Mouse (Mus musculus) lung, postnatal 0 days (tissue): Measurements from ENCODE around the gene Zbtb32. TPM values are rescaled to one million over a fixed set of nuclear protein-coding genes. Genes with fewer than 3 reads are reported as not detected.
A peak's percentile ranks its signal among the peaks of the same experiment; 100 is the strongest.

ENCODE experiments used
- ATAC-seq: fragments of 200-750 bp; cut with Nextera tagmentation; 2 replicates; pipeline ENCODE4 v1.8.0; 2017; ENCODE audit warnings: moderate library complexity
- DNase-seq: peaks from one replicate; pipeline ENCODE4 v3.0.0-alpha.2; 2016; ENCODE audit warnings: low spot score
- H3K27ac ChIP-seq: fragments of 300-500 bp; sonication (generic); 2 replicates; pipeline ENCODE4 v1.5.1; 2014; ENCODE audit warnings: antibody characterized with exemption, mild to moderate bottlenecking, low read length, mixed read lengths
- H3K27me3 ChIP-seq: fragments of 300-500 bp; sonication (generic); replicated peaks from 2 replicates; pipeline ENCODE4 v1.6.1; 2014; ENCODE audit warnings: low read length, mixed read lengths; ENCODE audit not compliant: insufficient read depth
- H3K36me3 ChIP-seq: fragments of 300-500 bp; sonication (generic); 2 replicates; pipeline ENCODE4 v1.6.1; 2014; ENCODE audit warnings: low read length, mixed read lengths; ENCODE audit not compliant: insufficient read depth
- H3K4me1 ChIP-seq: fragments of 300-500 bp; sonication (generic); 2 replicates; pipeline ENCODE4 v1.6.1; 2014; ENCODE audit warnings: antibody characterized with exemption, low read depth, low read length, mixed read lengths; ENCODE audit not compliant: insufficient read depth
- H3K4me2 ChIP-seq: fragments of 300-500 bp; sonication (generic); replicated peaks from 2 replicates; pipeline ENCODE4 v1.6.1; 2014; ENCODE audit warnings: low read depth, mild to moderate bottlenecking, low read length, moderate library complexity, mixed read lengths
- H3K4me3 ChIP-seq: fragments of 300-500 bp; sonication (generic); 2 replicates; pipeline ENCODE4 v1.5.1; 2014; ENCODE audit warnings: low read depth, low read length
- H3K9ac ChIP-seq: fragments of 300-500 bp; sonication (generic); replicated peaks from 2 replicates; pipeline ENCODE4 v1.6.1; 2014; ENCODE audit warnings: low read depth, mild to moderate bottlenecking
- H3K9me3 ChIP-seq: fragments of 300-500 bp; sonication (generic); 2 replicates; pipeline ENCODE4 v1.6.1; 2016; ENCODE audit warnings: low read length, mixed read lengths
- CTCF ChIP-seq: IDR thresholded peaks from 2 replicates; pipeline ENCODE4 v1.5.1; 2016; ENCODE audit warnings: antibody characterized with exemption, mild to moderate bottlenecking
- EP300 ChIP-seq: IDR thresholded peaks from 2 replicates; pipeline ENCODE4 v1.6.1; 2016; ENCODE audit warnings: antibody characterized with exemption, mild to moderate bottlenecking, control low read depth
- WGBS: fragments of 180-500 bp; shearing (Covaris S2); extraction: QIAGEN DNeasy Blood & Tissue Kit; methylation state at CpG from one replicate; pipeline ENCODE4 v1.1.7; 2014; 5-methylcytosine and 5-hydroxymethylcytosine counted together
- polyA plus RNA-seq: library from polyadenylated mRNA; unstranded; fragments of >200 nt; fragmentation: Nextera tagmentation; extraction: Ambion mirVana; gene quantifications from 2 replicates; pipeline ENCODE4 v1.2.1, GENCODE M21; 2015

Zbtb32 gene
- polyA plus RNA-seq, 1 experiment from 2014 or later = 3.0 TPM

- Histone ChIP-seq H3K9ac (no peak overlapping the region), H3K4me1 (no peaks in the 10 kb centered on the region), H3K4me3 (no peak overlapping the region), H3K27me3 (no peaks in the 10 kb centered on the region), H3K36me3 (no peaks in the 10 kb centered on the region), H3K4me2 (no peak overlapping the region), H3K27ac (no peak overlapping the region), H3K9me3 (no peaks in the 10 kb centered on the region)
- no peak for TF ChIP-seq EP300
- WGBS = 83% methylated on average over 8 of the region's 8 CpGs
- no peak for DNase-seq
- ATAC-seq = no peak
Measured at GRCm38 (mm10) chr7:30604944-30605343, 6.2 kb upstream of the Zbtb32 start.

- Histone ChIP-seq H3K9me3 (no peaks in the 10 kb centered on the region), H3K4me3 (no peak overlapping the region), H3K27ac (no peak overlapping the region), H3K9ac (no peak overlapping the region), H3K27me3 (no peaks in the 10 kb centered on the region), H3K4me1 (no peaks in the 10 kb centered on the region), H3K4me2 (no peak overlapping the region), H3K36me3 (no peaks in the 10 kb centered on the region)
- TF ChIP-seq CTCF (no peak), EP300 (no peak)
- 40% methylated on average over 8 of the region's 8 CpGs for whole genome bisulfite sequencing
- ATAC-seq (no peak), DNase-seq (no peak)
Measured at GRCm38 (mm10) chr7:30604424-30604823, 5.7 kb upstream of the Zbtb32 start.

DNA sequence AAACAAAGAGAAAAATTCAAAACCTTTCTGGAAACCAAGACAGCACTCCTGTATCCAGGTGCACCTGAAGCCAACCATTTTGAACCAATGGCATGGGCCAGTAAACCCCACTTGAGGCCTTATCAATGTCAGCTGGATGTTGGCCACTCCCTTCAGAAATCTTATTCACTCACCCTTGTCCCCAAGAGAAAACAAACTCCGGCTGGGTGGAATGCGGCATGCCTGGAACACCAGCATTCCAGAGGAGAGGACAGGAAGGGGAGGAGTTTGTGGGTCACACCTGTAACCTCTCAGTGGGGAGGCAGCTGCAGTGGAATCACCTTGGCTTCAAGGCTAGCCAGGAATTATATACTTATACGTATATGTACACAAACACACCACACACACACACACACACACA, 3.9 kb upstream of the Zbtb32 start:
- no peak overlapping the region for H3K4me2 ChIP-seq
- no peaks in the 10 kb centered on the region for H3K27me3 ChIP-seq
- H3K9ac ChIP-seq = no peak overlapping the region
- peak; percentile 76 for ATAC-seq
- H3K9me3 ChIP-seq = no peaks in the 10 kb centered on the region
- TF ChIP-seq CTCF (no peak), EP300 (peak; percentile 99)
- no peak overlapping the region for H3K4me3 ChIP-seq
- DNase-seq = peak; percentile 96
- no peaks in the 10 kb centered on the region for H3K36me3 ChIP-seq
- peak overlapping the region; percentile 91 for H3K27ac ChIP-seq
- WGBS = 27% methylated on average over 3 of the region's 3 CpGs
- no peaks in the 10 kb centered on the region; the same call in 1 of the 2 replicates for H3K4me1 ChIP-seq

DNA sequence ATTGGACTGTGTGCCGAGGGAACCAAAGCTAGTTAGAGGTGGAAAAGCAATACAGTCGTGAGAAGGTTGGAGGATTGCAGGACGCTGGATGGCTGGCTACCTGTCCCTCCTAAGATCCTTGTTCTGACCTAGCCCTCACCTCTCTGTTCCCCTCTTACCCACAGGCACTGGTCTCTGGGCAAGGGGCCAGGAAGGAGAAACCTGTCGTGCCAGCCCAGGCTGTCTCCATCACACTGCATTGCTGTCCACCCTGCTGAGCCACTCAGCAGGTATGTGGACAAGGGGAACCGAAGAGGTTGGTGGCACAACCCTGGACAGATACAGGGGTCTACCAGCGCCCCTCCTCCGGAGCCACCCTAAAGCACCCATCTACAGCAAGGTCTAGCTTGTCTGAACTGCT, 1.9 kb upstream of the Zbtb32 start:
- TF ChIP-seq EP300 (peak; percentile 72), CTCF (no peak)
- peak; percentile 72 for ATAC-seq
- Histone ChIP-seq H3K4me1 (peaks cover 2% of the 10 kb centered on the region; the same call in 1 of the 2 replicates), H3K9ac (no peak overlapping the region), H3K27me3 (no peaks in the 10 kb centered on the region), H3K9me3 (no peaks in the 10 kb centered on the region), H3K4me2 (no peak overlapping the region), H3K27ac (peak overlapping the region; percentile 91), H3K36me3 (no peaks in the 10 kb centered on the region), H3K4me3 (no peak overlapping the region)
- WGBS = 51% methylated on average over 7 of the region's 7 CpGs
- peak; percentile 88 for DNase-seq

- 2% methylated on average over 16 of the region's 16 CpGs for WGBS
- TF ChIP-seq EP300 = peak; percentile 92
- no peak for TF ChIP-seq CTCF
- ATAC-seq = peak; percentile 87
- Histone ChIP-seq H3K9me3 (no peaks in the 10 kb centered on the region), H3K4me1 (peaks cover 2% of the 10 kb centered on the region; the same call in 1 of the 2 replicates), H3K27me3 (no peaks in the 10 kb centered on the region), H3K36me3 (no peaks in the 10 kb centered on the region), H3K4me3 (no peak overlapping the region), H3K9ac (no peak overlapping the region), H3K27ac (peak overlapping the region; percentile 91), H3K4me2 (no peak overlapping the region)
- DNase-seq = peak; percentile 96
Measured at GRCm38 (mm10) chr7:30599933-30600353, 1.2 kb upstream of the Zbtb32 start.

GRCm38 (mm10) chr7:30596811-30597210, 1.9 kb downstream of the Zbtb32 start:
- H3K27ac ChIP-seq = peak overlapping the region; percentile 65; the same call in 1 of the 2 replicates
- no peak overlapping the region for H3K4me3 ChIP-seq
- H3K4me1 ChIP-seq = peaks cover 2% of the 10 kb centered on the region; the same call in 1 of the 2 replicates
- no peak overlapping the region for H3K9ac ChIP-seq
- ATAC-seq (no peak), DNase-seq (peak; percentile 75)
- no peaks in the 10 kb centered on the region for H3K27me3 ChIP-seq
- H3K4me2 ChIP-seq = no peak overlapping the region
- WGBS = 45% methylated on average over 5 of the region's 5 CpGs
- H3K9me3 ChIP-seq = no peaks in the 10 kb centered on the region
- TF ChIP-seq EP300 (peak; percentile 27; the same call in 1 of the 2 replicates), CTCF (no peak)
- H3K36me3 ChIP-seq = no peaks in the 10 kb centered on the region

DNA sequence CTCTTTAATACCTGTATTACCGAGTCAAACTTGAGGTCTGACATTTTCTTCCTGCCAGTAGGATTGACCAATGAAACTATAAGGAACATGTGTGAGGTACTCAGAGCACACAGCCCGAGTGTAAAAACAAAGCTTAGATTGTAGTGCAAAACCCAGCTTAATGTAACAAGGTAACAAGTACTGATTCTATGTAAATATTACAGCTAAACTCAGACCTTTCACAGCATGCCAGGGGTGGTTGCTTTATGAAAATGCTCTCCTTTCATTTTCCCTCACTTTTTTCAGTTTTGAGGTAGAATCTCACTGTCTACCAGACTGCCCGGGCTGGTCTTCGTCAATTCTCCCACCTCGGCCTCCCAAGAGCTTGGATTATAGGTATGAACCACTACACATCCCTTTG, 2.6 kb downstream of the Zbtb32 start:
- WGBS = 46% methylated on average over 5 of the region's 5 CpGs
- no peak for TF ChIP-seq EP300
- TF ChIP-seq CTCF = no peak
- H3K4me2 ChIP-seq = no peak overlapping the region
- ATAC-seq (no peak), DNase-seq (no peak)
- no peak overlapping the region for H3K4me3 ChIP-seq
- H3K27ac ChIP-seq = peak overlapping the region; percentile 65
- H3K4me1 ChIP-seq = peaks cover 2% of the 10 kb centered on the region; the same call in 1 of the 2 replicates
- no peaks in the 10 kb centered on the region for H3K27me3 ChIP-seq
- H3K36me3 ChIP-seq = no peaks in the 10 kb centered on the region
- H3K9me3 ChIP-seq = no peaks in the 10 kb centered on the region
- H3K9ac ChIP-seq = no peak overlapping the region
